Mouse (Mus musculus): Measurements from ENCODE around the gene Bmp6. TPM values are rescaled to one million over a fixed set of nuclear protein-coding genes. Genes with fewer than 3 reads are reported as not detected.

The Bmp6 gene
- polyA plus RNA-seq, 1 experiment from 2014 or later = 0.27 TPM

GRCm38 (mm10) chr13:38369624-38370023 is 24.7 kb downstream of the Bmp6 start:
- ATAC-seq (replicated peaks; ENCODE audit: low FRiP score) = no peak
- DNase-seq (ENCODE audit: low spot score) = no peak

GRCm38 (mm10) chr13:38376071-38376470 is 31.2 kb downstream of the Bmp6 start:
- H3K9ac ChIP-seq (ENCODE audit: low read depth, low read length) = no peak overlapping the region
- no peaks in the 10 kb centered on the region for H3K27me3 ChIP-seq (replicated peaks; ENCODE audit: control insufficient read depth, insufficient read depth, low read length)
- no peaks in the 10 kb centered on the region for H3K36me3 ChIP-seq (ENCODE audit: control insufficient read depth, insufficient read depth, low read length)
- H3K27ac ChIP-seq (ENCODE audit: low read depth, low read length) = no peak overlapping the region
- 71% methylated on average over 6 of the region's 6 CpGs for WGBS
- H3K9me3 ChIP-seq (ENCODE audit: control insufficient read depth, low read length) = no peaks in the 10 kb centered on the region
- ATAC-seq (replicated peaks; ENCODE audit: low FRiP score) = no peak
- DNase-seq (ENCODE audit: low spot score) = no peak
- no peak overlapping the region for H3K4me2 ChIP-seq
- no peaks in the 10 kb centered on the region for H3K4me1 ChIP-seq (replicated peaks; ENCODE audit: control insufficient read depth, insufficient read depth, low read length)
- no peak overlapping the region for H3K4me3 ChIP-seq (ENCODE audit: low read depth, low read length)

More at GRCm38 (mm10) chr13:38369624-38370023, 24.7 kb downstream of the Bmp6 start:
- WGBS = 82% methylated on average over 5 of the region's 5 CpGs
- H3K9me3 ChIP-seq (ENCODE audit: control insufficient read depth, low read length) = no peaks in the 10 kb centered on the region
- no peak overlapping the region for H3K9ac ChIP-seq (ENCODE audit: low read depth, low read length)
- no peak overlapping the region for H3K4me3 ChIP-seq (ENCODE audit: low read depth, low read length)
- H3K4me2 ChIP-seq = no peak overlapping the region
- no peaks in the 10 kb centered on the region for H3K36me3 ChIP-seq (ENCODE audit: control insufficient read depth, insufficient read depth, low read length)
- no peak overlapping the region for H3K27ac ChIP-seq (ENCODE audit: low read depth, low read length)
- no peaks in the 10 kb centered on the region for H3K27me3 ChIP-seq (replicated peaks; ENCODE audit: control insufficient read depth, insufficient read depth, low read length)
- H3K4me1 ChIP-seq (replicated peaks; ENCODE audit: control insufficient read depth, insufficient read depth, low read length) = no peaks in the 10 kb centered on the region

- Histone ChIP-seq H3K4me3 (ENCODE audit: low read depth, low read length) (no peak overlapping the region), H3K4me1 (replicated peaks; ENCODE audit: control insufficient read depth, insufficient read depth, low read length) (no peaks in the 10 kb centered on the region), H3K4me2 (no peak overlapping the region), H3K27me3 (replicated peaks; ENCODE audit: control insufficient read depth, insufficient read depth, low read length) (no peaks in the 10 kb centered on the region), H3K9ac (ENCODE audit: low read depth, low read length) (no peak overlapping the region), H3K36me3 (ENCODE audit: control insufficient read depth, insufficient read depth, low read length) (no peaks in the 10 kb centered on the region), H3K27ac (ENCODE audit: low read depth, low read length) (no peak overlapping the region), H3K9me3 (ENCODE audit: control insufficient read depth, low read length) (no peaks in the 10 kb centered on the region)
- ATAC-seq (replicated peaks; ENCODE audit: low FRiP score) (no peak), DNase-seq (ENCODE audit: low spot score) (no peak)
- WGBS = 88% methylated on average over 9 of the region's 9 CpGs
Measured at GRCm38 (mm10) chr13:38377355-38377754, 32.4 kb downstream of the Bmp6 start.

- WGBS = 85% methylated on average over 5 of the region's 5 CpGs
- no peak overlapping the region for H3K27ac ChIP-seq (ENCODE audit: low read depth, low read length)
- no peak for ATAC-seq (replicated peaks; ENCODE audit: low FRiP score)
Measured at GRCm38 (mm10) chr13:38379806-38380205, 34.9 kb downstream of the Bmp6 start.

GRCm38 (mm10) chr13:38386035-38386559 is 41.2 kb downstream of the Bmp6 start:
- Histone ChIP-seq H3K9ac (ENCODE audit: low read depth, low read length) (no peak overlapping the region), H3K27me3 (replicated peaks; ENCODE audit: control insufficient read depth, insufficient read depth, low read length) (no peaks in the 10 kb centered on the region), H3K4me2 (no peak overlapping the region), H3K36me3 (ENCODE audit: control insufficient read depth, insufficient read depth, low read length) (no peaks in the 10 kb centered on the region), H3K9me3 (ENCODE audit: control insufficient read depth, low read length) (no peaks in the 10 kb centered on the region), H3K4me1 (replicated peaks; ENCODE audit: control insufficient read depth, insufficient read depth, low read length) (no peaks in the 10 kb centered on the region), H3K27ac (ENCODE audit: low read depth, low read length) (no peak overlapping the region), H3K4me3 (ENCODE audit: low read depth, low read length) (no peak overlapping the region)
- WGBS = 83% methylated on average over 3 of the region's 3 CpGs
- ATAC-seq (replicated peaks; ENCODE audit: low FRiP score) = no peak
- no peak for DNase-seq (ENCODE audit: low spot score)

More at GRCm38 (mm10) chr13:38379806-38380205, 34.9 kb downstream of the Bmp6 start:
- Histone ChIP-seq H3K27me3 (replicated peaks; ENCODE audit: control insufficient read depth, insufficient read depth, low read length) (no peaks in the 10 kb centered on the region), H3K9ac (ENCODE audit: low read depth, low read length) (no peak overlapping the region), H3K4me1 (replicated peaks; ENCODE audit: control insufficient read depth, insufficient read depth, low read length) (no peaks in the 10 kb centered on the region), H3K36me3 (ENCODE audit: control insufficient read depth, insufficient read depth, low read length) (no peaks in the 10 kb centered on the region), H3K4me3 (ENCODE audit: low read depth, low read length) (no peak overlapping the region), H3K9me3 (ENCODE audit: control insufficient read depth, low read length) (no peaks in the 10 kb centered on the region), H3K4me2 (no peak overlapping the region)
- DNase-seq (ENCODE audit: low spot score) = no peak

- no peak for ATAC-seq (replicated peaks; ENCODE audit: low FRiP score)
- Histone ChIP-seq H3K27ac (ENCODE audit: low read depth, low read length) (no peak overlapping the region), H3K4me1 (replicated peaks; ENCODE audit: control insufficient read depth, insufficient read depth, low read length) (no peaks in the 10 kb centered on the region), H3K9ac (ENCODE audit: low read depth, low read length) (no peak overlapping the region), H3K36me3 (ENCODE audit: control insufficient read depth, insufficient read depth, low read length) (no peaks in the 10 kb centered on the region), H3K27me3 (replicated peaks; ENCODE audit: control insufficient read depth, insufficient read depth, low read length) (no peaks in the 10 kb centered on the region), H3K9me3 (ENCODE audit: control insufficient read depth, low read length) (no peaks in the 10 kb centered on the region), H3K4me3 (ENCODE audit: low read depth, low read length) (no peak overlapping the region), H3K4me2 (no peak overlapping the region)
- WGBS = 79% methylated on average over 4 of the region's 4 CpGs
- no peak for DNase-seq (ENCODE audit: low spot score)
Measured at GRCm38 (mm10) chr13:38387453-38388040, 42.6 kb downstream of the Bmp6 start.

- Histone ChIP-seq H3K27ac (ENCODE audit: low read depth, low read length) (no peak overlapping the region), H3K36me3 (ENCODE audit: control insufficient read depth, insufficient read depth, low read length) (no peaks in the 10 kb centered on the region), H3K4me3 (ENCODE audit: low read depth, low read length) (no peak overlapping the region), H3K4me2 (no peak overlapping the region), H3K9me3 (ENCODE audit: control insufficient read depth, low read length) (no peaks in the 10 kb centered on the region), H3K27me3 (replicated peaks; ENCODE audit: control insufficient read depth, insufficient read depth, low read length) (no peaks in the 10 kb centered on the region), H3K4me1 (replicated peaks; ENCODE audit: control insufficient read depth, insufficient read depth, low read length) (no peaks in the 10 kb centered on the region), H3K9ac (ENCODE audit: low read depth, low read length) (no peak overlapping the region)
- ATAC-seq (replicated peaks; ENCODE audit: low FRiP score) (no peak), DNase-seq (ENCODE audit: low spot score) (no peak)
- WGBS = 73% methylated on average over 5 of the region's 5 CpGs
Measured at GRCm38 (mm10) chr13:38393444-38393843, 48.5 kb downstream of the Bmp6 start.

- H3K27me3 ChIP-seq (replicated peaks; ENCODE audit: control insufficient read depth, insufficient read depth, low read length) = no peaks in the 10 kb centered on the region
- H3K4me2 ChIP-seq = no peak overlapping the region
- no peaks in the 10 kb centered on the region for H3K36me3 ChIP-seq (ENCODE audit: control insufficient read depth, insufficient read depth, low read length)
- ATAC-seq (replicated peaks; ENCODE audit: low FRiP score) (no peak), DNase-seq (ENCODE audit: low spot score) (no peak)
- whole genome bisulfite sequencing = 88% methylated on average over 4 of the region's 4 CpGs
- H3K9ac ChIP-seq (ENCODE audit: low read depth, low read length) = no peak overlapping the region
- H3K9me3 ChIP-seq (ENCODE audit: control insufficient read depth, low read length) = no peaks in the 10 kb centered on the region
- H3K4me3 ChIP-seq (ENCODE audit: low read depth, low read length) = no peak overlapping the region
- no peak overlapping the region for H3K27ac ChIP-seq (ENCODE audit: low read depth, low read length)
- no peaks in the 10 kb centered on the region for H3K4me1 ChIP-seq (replicated peaks; ENCODE audit: control insufficient read depth, insufficient read depth, low read length)
Measured at GRCm38 (mm10) chr13:38395026-38395425, 50.1 kb downstream of the Bmp6 start.

GRCm38 (mm10) chr13:38397007-38397545 is 52.2 kb downstream of the Bmp6 start:
- Histone ChIP-seq H3K36me3 (ENCODE audit: control insufficient read depth, insufficient read depth, low read length) (no peaks in the 10 kb centered on the region), H3K4me1 (replicated peaks; ENCODE audit: control insufficient read depth, insufficient read depth, low read length) (no peaks in the 10 kb centered on the region), H3K9me3 (ENCODE audit: control insufficient read depth, low read length) (no peaks in the 10 kb centered on the region), H3K4me2 (no peak overlapping the region), H3K27me3 (replicated peaks; ENCODE audit: control insufficient read depth, insufficient read depth, low read length) (no peaks in the 10 kb centered on the region), H3K4me3 (ENCODE audit: low read depth, low read length) (no peak overlapping the region), H3K27ac (ENCODE audit: low read depth, low read length) (no peak overlapping the region), H3K9ac (ENCODE audit: low read depth, low read length) (no peak overlapping the region)
- ATAC-seq (replicated peaks; ENCODE audit: low FRiP score) = no peak
- DNase-seq (ENCODE audit: low spot score) = no peak
- WGBS = 64% methylated on average over 7 of the region's 7 CpGs

All from liver, embryonic 11.5 days (tissue).